Mouse (Mus musculus) heart, postnatal 0 days (tissue): ENCODE data around the gene Klk5.

Experiments
- CTCF ChIP-seq: IDR thresholded peaks from 2 replicates; pipeline ENCODE4 v1.5.1; 2016; ENCODE audit warnings: antibody characterized with exemption, control low read depth, low read depth
- EP300 ChIP-seq: IDR thresholded peaks from 2 replicates; pipeline ENCODE4 v1.6.1; 2016; ENCODE audit warnings: antibody characterized with exemption, low read depth

DNA sequence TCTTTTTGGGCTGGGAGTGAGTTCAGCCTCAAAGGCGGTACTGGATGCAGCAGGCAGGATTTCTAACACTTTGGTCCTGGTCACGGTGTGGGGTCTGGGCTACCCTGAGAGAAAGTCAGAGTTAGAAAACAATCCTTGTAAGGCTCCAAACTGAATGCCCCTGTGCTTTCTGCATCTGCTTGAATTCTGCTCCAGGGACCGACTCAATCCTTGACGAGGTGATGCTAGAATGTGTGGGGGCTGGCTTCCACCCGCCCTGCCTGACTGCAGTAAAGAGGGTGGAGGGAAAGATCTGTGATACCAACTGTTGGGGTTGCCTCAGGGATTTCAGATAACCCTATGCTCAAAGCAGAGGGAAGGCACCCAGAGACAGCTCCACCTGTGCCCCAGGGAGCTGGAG is 30.8 kb upstream of the Klk5 start, which contains the start of gene Klk7:
- TF ChIP-seq EP300 (no peak), CTCF (no peak)
